Mouse (Mus musculus) forebrain, embryonic 13.5 days (tissue): ENCODE measurements around the gene Psmb9. TPM values are rescaled to one million over a fixed set of nuclear protein-coding genes. Genes with fewer than 3 reads are reported as not detected.
A peak's percentile ranks its signal among the peaks of the same experiment; 100 is the strongest.
"Not testable (repeated sequence)": the region's sequence is repeated elsewhere in the genome, so short reads cannot be mapped to it uniquely, and the experiment has no call there.

Source experiments
- ATAC-seq: fragments of 200-750 bp; cut with Nextera tagmentation; 2 replicates; pipeline ENCODE4 v1.8.0; 2017
- H3K27ac ChIP-seq: fragments of 300-500 bp; sonication (generic); 2 replicates; pipeline ENCODE4 v1.5.1; 2015; ENCODE audit warnings: inconsistent platforms, mild to moderate bottlenecking, moderate library complexity
- H3K27me3 ChIP-seq: fragments of 300-500 bp; sonication (generic); 2 replicates; pipeline ENCODE4 v1.6.1; 2015; ENCODE audit warnings: mild to moderate bottlenecking, inconsistent platforms
- H3K36me3 ChIP-seq: fragments of 300-500 bp; sonication (generic); 2 replicates; pipeline ENCODE4 v1.6.1; 2015; ENCODE audit warnings: mild to moderate bottlenecking, inconsistent platforms; ENCODE audit not compliant: poor library complexity, severe bottlenecking
- H3K4me1 ChIP-seq: fragments of 300-500 bp; sonication (generic); 2 replicates; pipeline ENCODE4 v1.6.1; 2015; ENCODE audit warnings: inconsistent platforms
- H3K4me2 ChIP-seq: fragments of 300-500 bp; sonication (generic); 2 replicates; pipeline ENCODE4 v1.6.1; 2015; ENCODE audit warnings: inconsistent platforms, mild to moderate bottlenecking, moderate library complexity
- H3K4me3 ChIP-seq: fragments of 300-500 bp; sonication (generic); 2 replicates; pipeline ENCODE4 v1.5.1; 2015; ENCODE audit warnings: mild to moderate bottlenecking, inconsistent platforms
- H3K9ac ChIP-seq: fragments of 300-500 bp; sonication (generic); 2 replicates; pipeline ENCODE4 v1.6.1; 2015; ENCODE audit warnings: mild to moderate bottlenecking, inconsistent platforms
- H3K9me3 ChIP-seq: fragments of 300-500 bp; sonication (generic); replicated peaks from 2 replicates; pipeline ENCODE4 v1.6.1; 2016; ENCODE audit warnings: inconsistent platforms
- WGBS: fragments of 180-500 bp; shearing (Covaris S2); methylation state at CpG from one replicate; pipeline ENCODE4 v1.1.7; 2015; 5-methylcytosine and 5-hydroxymethylcytosine counted together
- polyA plus RNA-seq: library from polyadenylated mRNA; unstranded; fragments of >200 nt; fragmentation: Nextera tagmentation; extraction: Ambion mirVana; gene quantifications from 2 replicates; pipeline ENCODE4 v1.2.1, GENCODE M21; 2015

The Psmb9 gene
- polyA plus RNA-seq = 0.43 and 0.73 TPM in 2 replicates

DNA sequence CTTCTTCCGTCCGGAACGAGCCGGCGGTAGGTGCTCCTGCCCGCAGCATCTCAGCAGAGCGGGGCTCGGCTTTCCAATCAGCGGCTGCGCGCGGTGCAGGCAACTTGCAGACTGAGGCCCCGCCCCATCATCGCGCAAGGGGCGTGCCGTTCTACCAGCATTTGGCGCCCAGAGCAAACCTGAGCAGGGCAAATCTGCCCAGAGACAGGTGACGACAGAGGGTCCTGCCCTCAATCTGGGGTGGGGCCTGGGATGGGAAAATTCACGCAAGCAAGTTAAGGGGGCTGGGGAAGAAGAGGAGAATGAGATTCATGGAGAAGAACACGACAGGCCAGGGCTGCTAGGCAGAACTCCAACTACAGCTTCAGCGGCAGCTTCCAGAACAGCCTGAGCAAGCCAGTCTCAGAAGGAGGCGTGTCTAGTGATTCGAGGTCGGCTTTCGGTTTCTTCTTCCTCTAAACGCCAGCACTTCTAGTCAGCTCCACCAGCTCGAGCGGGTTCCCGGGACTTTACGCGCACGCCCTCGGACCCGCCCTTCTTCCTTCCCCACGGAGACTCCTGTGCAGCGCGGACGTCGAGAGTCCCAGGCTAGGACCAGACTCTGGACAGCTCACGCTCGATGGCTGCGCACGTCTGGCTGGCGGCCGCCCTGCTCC lies at the start of gene Psmb9, which contains the start of gene Tap1:
TSS of gene Psmb9 (minus strand) at position 504 of the 656 bp plus-strand sequence.
TSS of gene Tap1 (plus strand) at position 293 of the 656 bp plus-strand sequence.
- no peak within 1 kb of the TSS for H3K27ac ChIP-seq
- H3K9me3 ChIP-seq = no peaks in the 10 kb centered on the region
- peaks cover 86% of the 10 kb centered on the region for H3K27me3 ChIP-seq
- under 1% methylated on average over 46 of the region's 46 CpGs for WGBS
- H3K4me3 ChIP-seq = peak within 1 kb of the TSS; percentile 46
- ATAC-seq = peak; percentile 97
- H3K4me2 ChIP-seq = peak within 1 kb of the TSS; percentile 81
- peak within 1 kb of the TSS; percentile 61 for H3K9ac ChIP-seq
- H3K4me1 ChIP-seq = peaks cover 16% of the 10 kb centered on the region
- no peaks in the 10 kb centered on the region for H3K36me3 ChIP-seq

- Histone ChIP-seq H3K36me3 (no peaks in the 10 kb centered on the region), H3K4me3 (no peak overlapping the region), H3K9me3 (0 out of 2 replicates have a peak, but pooled peaks cover 4% of the 10 kb centered on the region), H3K4me2 (no peak overlapping the region), H3K27me3 (no peaks in the 10 kb centered on the region), H3K9ac (no peak overlapping the region), H3K27ac (no peak overlapping the region), H3K4me1 (no peaks in the 10 kb centered on the region)
- 87% methylated on average over 5 of the region's 5 CpGs for whole genome bisulfite sequencing
- ATAC-seq = no peak
These were observed 49.1 kb upstream of the Psmb9 start for GRCm38 (mm10) chr17:34236691-34237090.

DNA sequence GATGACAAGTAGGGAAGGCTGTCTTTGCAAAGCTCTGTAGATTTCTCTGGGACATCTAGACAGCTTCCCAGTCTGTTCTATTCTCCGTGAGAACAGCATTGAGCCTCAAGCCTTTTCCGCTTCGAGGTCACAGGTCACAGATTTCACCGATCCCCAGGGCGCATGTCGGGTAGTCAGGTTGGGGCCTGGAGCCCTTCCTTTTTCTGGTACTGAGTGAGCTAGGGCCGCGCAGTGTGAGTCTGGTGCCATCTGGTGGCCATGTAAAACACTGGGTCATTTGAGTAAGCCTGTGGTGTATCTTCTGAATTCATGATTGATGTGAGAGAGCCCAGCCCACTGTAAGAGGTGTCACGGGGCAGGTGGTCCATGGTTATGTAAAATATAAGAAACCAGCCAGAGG lies 47.4 kb upstream of the Psmb9 start:
- 0 out of 2 replicates have a peak, but pooled peaks have one; percentile 21 for ATAC-seq
- Histone ChIP-seq H3K27ac (no peak overlapping the region), H3K9ac (no peak overlapping the region), H3K4me2 (no peak overlapping the region), H3K4me1 (no peaks in the 10 kb centered on the region), H3K9me3 (no peaks in the 10 kb centered on the region), H3K27me3 (no peaks in the 10 kb centered on the region), H3K36me3 (no peaks in the 10 kb centered on the region), H3K4me3 (no peak overlapping the region)
- 51% methylated on average over 9 of the region's 9 CpGs for WGBS

DNA sequence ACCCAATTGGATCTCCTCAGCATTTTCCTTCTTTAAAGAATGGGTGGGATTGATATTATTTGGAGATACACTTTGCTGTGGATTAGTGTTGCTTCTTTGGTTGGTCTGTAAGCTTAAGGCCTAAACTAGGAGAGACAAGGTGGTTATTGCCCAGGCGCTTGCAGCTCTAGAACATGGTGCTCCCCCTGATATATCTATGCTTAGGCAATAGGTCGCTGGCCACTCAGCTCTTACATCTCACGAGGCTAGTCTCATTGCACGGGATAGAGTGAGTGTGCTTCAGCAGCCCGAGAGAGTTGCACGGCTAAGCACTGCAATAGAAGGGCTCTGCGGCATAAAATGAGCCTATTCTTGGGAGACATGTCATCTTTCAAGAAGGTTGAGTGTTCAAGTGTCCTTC lies 44.5 kb upstream of the Psmb9 start:
- not testable (repeated sequence) for H3K27ac ChIP-seq, ATAC-seq
- 90% methylated on average over 7 of the region's 7 CpGs for WGBS

GRCm38 (mm10) chr17:34230971-34231370 lies 43.4 kb upstream of the Psmb9 start:
- H3K27me3 ChIP-seq, H3K4me3 ChIP-seq, ATAC-seq, H3K4me2 ChIP-seq, H3K9ac ChIP-seq, H3K9me3 ChIP-seq, H3K4me1 ChIP-seq, H3K36me3 ChIP-seq, H3K27ac ChIP-seq: not testable (repeated sequence)
- 93% methylated on average over 9 of the region's 9 CpGs for WGBS

More for the DNA sequence above, 44.5 kb upstream of the Psmb9 start:
- not testable (repeated sequence) for H3K9me3 ChIP-seq, H3K4me3 ChIP-seq, H3K9ac ChIP-seq, H3K36me3 ChIP-seq, H3K4me2 ChIP-seq, H3K4me1 ChIP-seq, H3K27me3 ChIP-seq

- not testable (repeated sequence) for H3K36me3 ChIP-seq, H3K9me3 ChIP-seq, H3K27ac ChIP-seq, H3K4me3 ChIP-seq, H3K9ac ChIP-seq, H3K4me2 ChIP-seq, ATAC-seq, H3K4me1 ChIP-seq, H3K27me3 ChIP-seq
- 95% methylated on average over 17 of the region's 23 CpGs for WGBS
These were observed 38.3 kb upstream of the Psmb9 start for GRCm38 (mm10) chr17:34225911-34226310.

GRCm38 (mm10) chr17:34225426-34225825 lies 37.9 kb upstream of the Psmb9 start:
- no peak for ATAC-seq
- Histone ChIP-seq H3K36me3 (no peaks in the 10 kb centered on the region), H3K9ac (no peak overlapping the region), H3K27me3 (no peaks in the 10 kb centered on the region), H3K4me1 (no peaks in the 10 kb centered on the region), H3K27ac (no peak overlapping the region), H3K4me3 (no peak overlapping the region), H3K4me2 (no peak overlapping the region), H3K9me3 (0 out of 2 replicates have a peak, but pooled peaks cover 4% of the 10 kb centered on the region)
- 97% methylated on average over 8 of the region's 8 CpGs for WGBS

DNA sequence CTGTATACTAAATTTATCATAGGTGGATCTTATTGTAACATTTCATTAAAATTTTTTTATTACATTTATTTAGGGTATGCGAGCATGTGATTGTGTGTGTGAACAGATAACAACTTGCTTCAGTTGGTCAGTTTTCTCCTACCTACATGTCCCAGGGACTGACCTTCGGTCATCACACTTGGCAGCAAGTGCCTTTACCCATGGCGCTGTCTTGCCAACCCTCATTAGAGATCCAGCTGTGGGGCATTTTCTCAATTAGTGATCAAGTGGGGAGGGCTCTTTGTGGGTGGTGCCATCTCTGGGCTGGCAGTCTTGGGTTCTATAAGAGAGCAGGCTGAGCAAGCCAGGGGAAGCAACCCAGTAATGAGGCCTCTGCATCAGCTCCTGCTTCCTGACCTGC lies 37.3 kb upstream of the Psmb9 start:
- Histone ChIP-seq H3K4me1 (no peaks in the 10 kb centered on the region), H3K4me3 (no peak overlapping the region), H3K4me2 (no peak overlapping the region), H3K9ac (no peak overlapping the region), H3K27me3 (no peaks in the 10 kb centered on the region), H3K9me3 (0 out of 2 replicates have a peak, but pooled peaks cover 4% of the 10 kb centered on the region), H3K27ac (no peak overlapping the region), H3K36me3 (no peaks in the 10 kb centered on the region)
- 92% methylated on average over 3 of the region's 3 CpGs for WGBS
- ATAC-seq = no peak

GRCm38 (mm10) chr17:34220401-34220800 lies 32.8 kb upstream of the Psmb9 start:
- not testable (repeated sequence) for H3K36me3 ChIP-seq, ATAC-seq, H3K4me2 ChIP-seq, H3K4me1 ChIP-seq, H3K9ac ChIP-seq, H3K27ac ChIP-seq, H3K27me3 ChIP-seq, H3K4me3 ChIP-seq, H3K9me3 ChIP-seq
- WGBS = 92% methylated on average over 7 of the region's 16 CpGs

GRCm38 (mm10) chr17:34219801-34220200 lies 32.2 kb upstream of the Psmb9 start:
- WGBS = 96% methylated on average over 4 of the region's 7 CpGs
- H3K4me1 ChIP-seq, H3K4me2 ChIP-seq, H3K36me3 ChIP-seq, H3K9ac ChIP-seq, H3K4me3 ChIP-seq, H3K9me3 ChIP-seq, H3K27ac ChIP-seq, ATAC-seq: not testable (repeated sequence)
- peaks cover 11% of the 10 kb centered on the region for H3K27me3 ChIP-seq

GRCm38 (mm10) chr17:34219096-34219495 lies 31.5 kb upstream of the Psmb9 start:
- H3K4me1 ChIP-seq, H3K9ac ChIP-seq, ATAC-seq, H3K36me3 ChIP-seq, H3K9me3 ChIP-seq, H3K27ac ChIP-seq, H3K4me3 ChIP-seq, H3K4me2 ChIP-seq: not testable (repeated sequence)
- WGBS = 83% methylated on average over 8 of the region's 11 CpGs
- peaks cover 17% of the 10 kb centered on the region for H3K27me3 ChIP-seq

DNA sequence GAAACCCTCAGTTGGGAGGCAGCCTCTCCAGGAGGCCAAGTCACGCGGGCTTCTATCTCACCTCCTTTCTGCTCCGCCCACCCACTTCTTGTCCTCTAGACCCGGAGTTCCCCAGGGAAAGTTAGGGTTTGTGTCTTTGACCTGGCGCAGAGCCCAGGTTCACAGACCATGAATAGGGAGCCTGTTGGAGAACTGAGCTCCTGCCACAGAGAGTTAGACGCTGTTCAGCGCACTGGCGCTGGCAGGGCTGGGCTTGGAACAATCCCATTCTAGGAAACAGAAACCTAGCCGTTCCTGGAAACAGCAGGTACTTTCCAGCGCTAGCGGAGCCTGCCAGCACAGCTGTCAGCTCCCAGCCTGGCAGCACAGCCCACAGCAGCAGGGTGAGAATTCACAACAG lies 31.1 kb upstream of the Psmb9 start:
- 0 out of 2 replicates have a peak, but pooled peaks cover 3% of the 10 kb centered on the region for H3K4me1 ChIP-seq
- 72% methylated on average over 11 of the region's 11 CpGs for WGBS
- H3K27me3 ChIP-seq = peaks cover 21% of the 10 kb centered on the region
- no peak overlapping the region for H3K9ac ChIP-seq
- H3K4me2 ChIP-seq = no peak overlapping the region
- H3K27ac ChIP-seq = no peak overlapping the region
- no peaks in the 10 kb centered on the region for H3K36me3 ChIP-seq
- no peak overlapping the region for H3K4me3 ChIP-seq
- no peak for ATAC-seq
- H3K9me3 ChIP-seq = no peaks in the 10 kb centered on the region

DNA sequence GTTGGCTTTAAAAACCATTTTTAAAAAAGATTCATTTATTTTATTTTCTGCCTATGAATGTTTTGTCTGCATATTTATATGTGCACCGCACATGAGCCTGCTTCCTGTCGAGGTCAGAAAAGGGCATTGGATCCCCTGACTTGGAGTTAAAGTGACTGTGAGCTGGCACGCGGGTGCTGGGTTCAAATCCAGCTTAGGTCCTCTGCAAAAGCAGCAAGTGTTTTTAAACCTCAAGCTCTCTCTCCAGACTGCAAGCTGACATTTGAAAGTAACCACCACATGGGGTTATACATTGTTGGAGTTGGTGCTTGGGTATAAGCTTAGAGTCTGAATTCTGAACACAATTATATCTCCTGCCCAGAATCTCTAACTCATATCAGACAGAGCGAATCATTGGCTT lies 30.4 kb upstream of the Psmb9 start:
- no peak overlapping the region for H3K4me2 ChIP-seq
- H3K4me1 ChIP-seq = 0 out of 2 replicates have a peak, but pooled peaks cover 3% of the 10 kb centered on the region
- no peak overlapping the region for H3K27ac ChIP-seq
- no peak for ATAC-seq
- no peaks in the 10 kb centered on the region for H3K9me3 ChIP-seq
- WGBS = 86% methylated on average over 5 of the region's 5 CpGs
- H3K9ac ChIP-seq = no peak overlapping the region
- H3K4me3 ChIP-seq = no peak overlapping the region
- H3K36me3 ChIP-seq = no peaks in the 10 kb centered on the region
- H3K27me3 ChIP-seq = peaks cover 27% of the 10 kb centered on the region
